Mouse (Mus musculus) spleen, adult 2 months (tissue): ENCODE results near the gene Car8. TPM values are rescaled to one million over a fixed set of nuclear protein-coding genes. Genes with fewer than 3 reads are reported as not detected.

ENCODE experiments used
- DNase-seq, 2 experiments: peaks; one replicate each; pipeline versions ENCODE4 v3.0.0 to v3.0.0-alpha.2; 2012 to 2021; ENCODE audit warnings: low spot score in 2 of 2, low read depth in 1 of 2
- H3K27ac ChIP-seq: fragments of 200-500 bp; 2 replicates; pipeline ENCODE4 v1.5.1; 2012; ENCODE audit warnings: low read length, inconsistent platforms; ENCODE audit not compliant: insufficient read depth
- H3K27me3 ChIP-seq: fragments of 200-500 bp; 2 replicates; pipeline ENCODE4 v1.6.1; 2012; ENCODE audit warnings: mild to moderate bottlenecking, moderate library complexity, low read length, inconsistent platforms; ENCODE audit not compliant: control insufficient read depth, insufficient read depth
- H3K36me3 ChIP-seq: fragments of 200-500 bp; 2 replicates; pipeline ENCODE4 v1.6.1; 2012; ENCODE audit warnings: mild to moderate bottlenecking, low read length, inconsistent platforms; ENCODE audit not compliant: control insufficient read depth, insufficient read depth
- H3K4me1 ChIP-seq: fragments of 200-500 bp; 2 replicates; pipeline ENCODE4 v1.6.1; 2011; ENCODE audit warnings: inconsistent platforms; ENCODE audit not compliant: control insufficient read depth, insufficient read depth, insufficient read length
- H3K4me3 ChIP-seq: fragments of 200-500 bp; 2 replicates; pipeline ENCODE4 v1.5.1; 2011; ENCODE audit warnings: mild to moderate bottlenecking, inconsistent platforms; ENCODE audit not compliant: insufficient read depth, insufficient read length; ENCODE audit errors: extremely low read depth
- CTCF ChIP-seq: fragments of 200-500 bp; IDR thresholded peaks from 2 replicates; pipeline ENCODE4 v1.5.1; 2011; ENCODE audit warnings: mild to moderate bottlenecking, inconsistent platforms; ENCODE audit not compliant: insufficient read depth, insufficient read length, insufficient replicate concordance; ENCODE audit errors: extremely low read depth
- POLR2A ChIP-seq: fragments of 200-500 bp; IDR thresholded peaks from 2 replicates; pipeline ENCODE4 v1.6.1; 2011; ENCODE audit warnings: low read depth, low read length, inconsistent platforms
- WGBS: fragments of 180-500 bp; shearing (Covaris S2); methylation state at CpG from one replicate; pipeline ENCODE4 v1.1.7; 2018; 5-methylcytosine and 5-hydroxymethylcytosine counted together
- polyA plus RNA-seq: library from polyadenylated mRNA; depleted of rRNA; stranded (reverse); fragments of >200 nt; gene quantifications from 2 replicates; pipeline ENCODE4 v1.2.3, GENCODE M21; 2012

The Car8 gene
- polyA plus RNA-seq, 1 experiment = 0.01 TPM

DNA sequence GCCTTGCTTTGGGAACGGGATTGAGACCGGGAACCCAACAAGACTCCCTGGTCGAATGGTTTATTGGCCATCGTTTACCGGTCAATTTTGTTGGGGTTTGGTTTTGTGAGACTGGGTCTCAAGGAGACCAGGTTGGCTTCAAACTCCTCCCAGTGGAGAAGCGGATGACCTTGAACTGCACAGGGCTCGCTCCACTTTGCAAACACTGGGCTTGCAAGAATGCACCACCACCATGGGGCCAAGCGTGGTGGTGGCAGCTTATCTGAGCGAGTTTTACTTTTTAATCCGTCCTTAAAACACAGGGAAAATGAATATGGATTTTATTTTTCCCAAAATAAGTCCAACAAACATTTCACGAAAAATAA is 447 bp upstream of the Car8 start:
- TF ChIP-seq POLR2A (no peak), CTCF (no peak)
- H3K27ac ChIP-seq = no peak overlapping the region
- H3K27me3 ChIP-seq = peaks cover 3% of the 10 kb centered on the region; the same call in 1 of the 2 replicates
- H3K4me3 ChIP-seq = no peak overlapping the region
- peaks cover 5% of the 10 kb centered on the region; the same call in 1 of the 2 replicates for H3K4me1 ChIP-seq
- DNase-seq = no peak
- whole genome bisulfite sequencing = 54% methylated on average over 11 of the region's 11 CpGs
- no peaks in the 10 kb centered on the region for H3K36me3 ChIP-seq

DNA sequence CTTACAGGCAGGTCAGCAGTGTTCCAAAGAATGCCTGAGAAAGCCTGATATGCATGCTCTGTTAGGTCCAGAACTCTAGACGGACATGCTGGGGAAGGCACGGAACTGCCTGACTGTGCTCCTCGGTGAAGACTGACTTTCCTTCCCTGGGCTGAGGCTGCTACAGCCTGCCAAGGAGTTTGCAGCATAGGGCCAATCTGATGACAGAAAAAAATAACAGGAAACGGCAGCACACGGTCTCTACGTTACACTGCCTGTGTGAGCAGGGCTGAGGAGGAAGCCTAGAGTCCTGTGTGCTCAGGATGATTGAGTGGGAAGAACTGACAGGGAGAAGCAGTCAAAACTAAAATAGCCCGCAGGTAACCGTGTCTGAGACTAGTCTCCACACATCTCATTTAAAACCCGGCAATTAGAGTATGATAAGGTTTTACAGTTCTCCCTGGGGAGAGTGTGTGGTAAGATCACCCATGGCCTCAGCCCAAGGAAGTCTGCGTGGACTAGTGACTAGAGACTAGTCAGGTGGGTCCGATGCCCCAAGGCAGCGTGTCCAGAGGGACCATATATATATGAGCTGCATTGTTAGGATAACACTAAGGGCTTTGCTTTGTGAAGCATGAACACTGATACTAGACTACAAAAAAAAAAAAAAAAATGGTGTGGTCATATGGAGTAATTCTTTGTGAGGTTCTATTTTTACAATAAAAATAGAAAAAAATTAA is 6.3 kb downstream of the Car8 start:
- DNase-seq = no peak
- 19% methylated on average over 12 of the region's 12 CpGs for WGBS
- H3K4me3 ChIP-seq = no peak overlapping the region
- no peaks in the 10 kb centered on the region for H3K27me3 ChIP-seq
- no peak overlapping the region for H3K27ac ChIP-seq
- H3K4me1 ChIP-seq = no peaks in the 10 kb centered on the region
- no peaks in the 10 kb centered on the region for H3K36me3 ChIP-seq
- TF ChIP-seq POLR2A (no peak), CTCF (no peak)

DNA sequence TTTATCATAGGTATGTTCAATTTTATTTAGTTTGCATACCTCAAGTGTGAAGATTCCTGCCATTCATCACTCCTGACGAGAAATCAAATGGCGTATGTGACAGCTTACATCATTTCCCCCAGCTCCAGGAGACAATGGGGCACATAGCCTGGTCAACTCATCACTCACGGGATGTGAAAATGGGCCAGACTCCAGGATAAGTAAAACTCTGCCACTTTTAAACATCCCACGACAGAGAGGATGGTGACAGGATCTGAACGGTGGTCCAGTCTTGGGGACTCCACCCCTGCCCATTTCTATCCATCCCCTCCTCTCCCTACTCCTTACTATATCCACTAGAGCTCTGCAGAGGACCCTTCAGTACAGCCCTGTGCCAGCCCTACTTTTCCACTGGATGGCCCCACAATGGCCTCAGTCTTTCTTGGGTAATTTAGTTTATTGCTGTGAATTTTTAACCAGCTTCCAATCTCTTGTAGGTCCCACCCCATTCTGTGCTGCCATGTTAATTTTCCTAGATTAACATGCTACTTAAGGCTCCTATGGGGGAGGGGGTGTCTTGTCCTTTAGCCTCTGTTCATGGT is 7.5 kb downstream of the Car8 start:
- no peak for DNase-seq
- Histone ChIP-seq H3K27ac (no peak overlapping the region), H3K4me3 (no peak overlapping the region), H3K27me3 (no peaks in the 10 kb centered on the region), H3K4me1 (no peaks in the 10 kb centered on the region), H3K36me3 (no peaks in the 10 kb centered on the region)
- TF ChIP-seq CTCF (no peak), POLR2A (no peak)
- WGBS = 89% methylated on average over 5 of the region's 5 CpGs

DNA sequence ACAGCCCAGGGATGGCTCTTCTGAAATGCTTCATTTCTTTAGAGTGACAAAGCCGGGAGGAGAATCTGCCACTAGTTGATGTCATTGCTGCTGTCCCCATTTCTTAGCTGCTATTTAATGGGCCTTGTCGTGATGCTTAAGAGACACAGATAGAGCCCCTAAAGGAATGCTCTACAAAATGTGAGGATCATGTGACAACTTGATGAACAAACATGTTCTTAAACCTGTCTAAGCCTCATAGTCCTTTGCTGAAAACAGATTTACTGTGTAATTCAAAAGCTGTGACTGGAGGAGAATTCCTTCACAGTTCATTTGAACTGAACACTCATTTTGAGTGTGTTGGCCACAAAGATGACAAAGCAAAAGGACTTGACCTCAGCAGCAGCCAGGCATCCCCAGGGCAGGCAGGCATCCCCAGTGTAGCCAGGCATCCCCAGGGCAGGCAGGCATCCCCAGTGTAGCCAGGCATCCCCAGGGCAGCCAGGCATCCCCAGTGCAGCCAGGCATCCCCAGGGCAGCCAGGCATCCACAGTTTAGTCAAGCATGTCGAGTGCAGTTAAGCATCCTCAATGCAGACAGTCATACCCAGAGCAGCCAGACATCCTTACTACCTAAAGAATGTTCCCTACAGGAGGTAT is 9.1 kb downstream of the Car8 start:
- no peaks in the 10 kb centered on the region for H3K27me3 ChIP-seq
- H3K36me3 ChIP-seq = no peaks in the 10 kb centered on the region
- TF ChIP-seq CTCF (no peak), POLR2A (no peak)
- H3K4me1 ChIP-seq = no peaks in the 10 kb centered on the region
- DNase-seq = no peak
- no peak overlapping the region for H3K4me3 ChIP-seq
- 79% methylated on average over 3 of the region's 3 CpGs for WGBS
- H3K27ac ChIP-seq = no peak overlapping the region

DNA sequence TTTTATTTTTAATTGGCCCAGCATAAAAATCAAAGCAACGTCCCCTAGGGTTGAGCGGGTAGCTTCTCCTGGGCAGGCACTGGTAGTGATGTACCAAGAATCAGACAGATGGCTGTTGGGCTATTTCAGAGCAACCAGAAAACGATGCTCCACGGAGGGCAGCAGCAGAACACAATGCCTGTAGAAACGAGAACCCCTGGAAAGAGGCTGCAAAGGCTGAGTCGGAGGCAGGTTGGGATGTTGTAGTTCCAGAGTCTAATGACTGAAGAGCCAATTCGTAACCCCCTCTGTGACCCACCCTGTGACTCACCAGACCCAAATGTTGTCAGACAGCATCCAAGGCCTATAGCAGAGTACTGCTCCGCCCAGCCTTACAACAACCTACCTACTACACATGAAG is 19.9 kb downstream of the Car8 start:
- H3K27me3 ChIP-seq = no peaks in the 10 kb centered on the region
- H3K27ac ChIP-seq = no peak overlapping the region
- no peak overlapping the region for H3K4me3 ChIP-seq
- no peaks in the 10 kb centered on the region for H3K36me3 ChIP-seq
- no peak for DNase-seq
- WGBS = 88% methylated on average over 8 of the region's 8 CpGs
- TF ChIP-seq CTCF (no peak), POLR2A (no peak)
- H3K4me1 ChIP-seq = no peaks in the 10 kb centered on the region

DNA sequence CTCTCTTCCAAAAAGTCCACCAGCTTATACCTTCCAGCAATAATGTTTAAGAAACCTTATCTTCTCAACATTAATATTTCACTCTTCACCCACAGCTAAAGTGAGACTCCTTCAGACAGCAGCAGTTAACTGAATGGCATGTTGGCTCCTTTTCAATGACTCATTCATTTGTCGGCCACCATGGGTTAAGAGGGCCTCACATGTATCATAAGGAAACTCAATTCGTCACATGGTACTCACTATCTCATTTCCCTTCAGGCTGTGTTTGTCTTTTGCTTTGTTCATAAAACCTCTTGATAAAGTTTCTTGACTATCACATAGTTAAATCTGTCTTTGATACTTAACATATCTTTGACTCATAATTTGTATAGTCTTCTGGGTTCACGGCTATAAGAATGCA is 20.8 kb downstream of the Car8 start:
- no peaks in the 10 kb centered on the region for H3K4me1 ChIP-seq
- DNase-seq = no peak
- no peak overlapping the region for H3K27ac ChIP-seq
- TF ChIP-seq POLR2A = no peak
- H3K27me3 ChIP-seq = no peaks in the 10 kb centered on the region
- H3K4me3 ChIP-seq = no peak overlapping the region
- no peaks in the 10 kb centered on the region for H3K36me3 ChIP-seq
- 44% methylated on average over 3 of the region's 3 CpGs for WGBS

DNA sequence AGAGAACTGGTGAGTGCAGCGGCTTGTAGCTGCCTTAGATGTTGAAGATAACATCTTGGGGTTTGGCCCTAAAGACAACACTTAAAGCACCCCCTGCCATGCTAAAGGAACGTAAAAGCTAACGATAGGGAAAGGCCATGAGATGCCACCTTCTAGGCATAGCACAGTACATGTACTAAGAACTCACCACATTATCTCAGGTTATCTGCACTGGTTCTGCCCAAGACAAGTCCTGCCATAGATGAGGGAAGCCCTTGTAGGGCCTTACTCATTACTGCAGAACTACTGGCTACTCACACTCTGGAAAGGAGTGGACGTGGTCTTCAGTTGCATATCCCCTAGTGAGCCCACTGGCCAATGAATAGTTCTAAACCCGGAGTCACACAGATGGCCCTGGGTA is 21.6 kb downstream of the Car8 start:
- H3K27ac ChIP-seq = no peak overlapping the region
- no peaks in the 10 kb centered on the region for H3K27me3 ChIP-seq
- H3K4me1 ChIP-seq = no peaks in the 10 kb centered on the region
- no peaks in the 10 kb centered on the region for H3K36me3 ChIP-seq
- no peak overlapping the region for H3K4me3 ChIP-seq
- WGBS = 81% methylated on average over 5 of the region's 5 CpGs
- DNase-seq = no peak
- TF ChIP-seq CTCF = no peak
